Mouse (Mus musculus) hindbrain, postnatal 0 days (tissue): ENCODE measurements around the gene Sys1. TPM values are rescaled to one million over a fixed set of nuclear protein-coding genes. Genes with fewer than 3 reads are reported as not detected.

Experiments
- ATAC-seq: fragments of 200-750 bp; cut with Nextera tagmentation; 2 replicates; pipeline ENCODE4 v1.8.0; 2017; ENCODE audit warnings: mild to moderate bottlenecking, moderate TSS enrichment, moderate library complexity
- DNase-seq: peaks from one replicate; pipeline ENCODE4 v3.0.0-alpha.2; 2015; ENCODE audit warnings: low spot score
- H3K27ac ChIP-seq: fragments of 300-500 bp; sonication (generic); 2 replicates; pipeline ENCODE4 v1.5.1; 2014; ENCODE audit warnings: mild to moderate bottlenecking
- H3K27me3 ChIP-seq: fragments of 300-500 bp; sonication (generic); 2 replicates; pipeline ENCODE4 v1.6.1; 2014; ENCODE audit warnings: low read length, mixed read lengths; ENCODE audit not compliant: insufficient read depth
- H3K36me3 ChIP-seq: fragments of 300-500 bp; sonication (generic); 2 replicates; pipeline ENCODE4 v1.6.1; 2014; ENCODE audit warnings: low read length, mixed read lengths; ENCODE audit not compliant: insufficient read depth
- H3K4me1 ChIP-seq: fragments of 300-500 bp; sonication (generic); 2 replicates; pipeline ENCODE4 v1.6.1; 2014; ENCODE audit warnings: antibody characterized with exemption, low read length, mixed read lengths; ENCODE audit not compliant: insufficient read depth
- H3K4me2 ChIP-seq: fragments of 300-500 bp; sonication (generic); 2 replicates; pipeline ENCODE4 v1.6.1; 2014; ENCODE audit warnings: low read depth, mild to moderate bottlenecking, low read length, moderate library complexity, mixed read lengths
- H3K4me3 ChIP-seq: fragments of 300-500 bp; sonication (generic); 2 replicates; pipeline ENCODE4 v1.5.1; 2014; ENCODE audit warnings: low read length
- H3K9ac ChIP-seq: fragments of 300-500 bp; sonication (generic); replicated peaks from 2 replicates; pipeline ENCODE4 v1.6.1; 2014; ENCODE audit warnings: mild to moderate bottlenecking, low read length, moderate library complexity, mixed read lengths
- H3K9me3 ChIP-seq: fragments of 300-500 bp; sonication (generic); 2 replicates; pipeline ENCODE4 v1.6.1; 2016; ENCODE audit warnings: low read length, mixed read lengths
- CTCF ChIP-seq: IDR thresholded peaks from 2 replicates; pipeline ENCODE4 v1.5.1; 2016; ENCODE audit warnings: antibody characterized with exemption, control low read depth, low read depth
- WGBS: fragments of 180-500 bp; shearing (Covaris S2); extraction: QIAGEN DNeasy Blood & Tissue Kit; methylation state at CpG from one replicate; pipeline ENCODE4 v1.1.7; 2014; 5-methylcytosine and 5-hydroxymethylcytosine counted together
- polyA plus RNA-seq: library from polyadenylated mRNA; unstranded; fragments of >200 nt; fragmentation: Nextera tagmentation; extraction: Ambion mirVana; gene quantifications from 2 replicates; pipeline ENCODE4 v1.2.1, GENCODE M21; 2015
- total RNA-seq: library from RNA; depleted of rRNA; stranded (reverse); fragments of >200 nt; gene quantifications from 2 replicates; pipeline ENCODE4 v1.2.3, GENCODE M21; 2014

The Sys1 gene
- total and polyA plus RNA-seq, 2 experiments from 2014 or later = 108 to 315 TPM

DNA sequence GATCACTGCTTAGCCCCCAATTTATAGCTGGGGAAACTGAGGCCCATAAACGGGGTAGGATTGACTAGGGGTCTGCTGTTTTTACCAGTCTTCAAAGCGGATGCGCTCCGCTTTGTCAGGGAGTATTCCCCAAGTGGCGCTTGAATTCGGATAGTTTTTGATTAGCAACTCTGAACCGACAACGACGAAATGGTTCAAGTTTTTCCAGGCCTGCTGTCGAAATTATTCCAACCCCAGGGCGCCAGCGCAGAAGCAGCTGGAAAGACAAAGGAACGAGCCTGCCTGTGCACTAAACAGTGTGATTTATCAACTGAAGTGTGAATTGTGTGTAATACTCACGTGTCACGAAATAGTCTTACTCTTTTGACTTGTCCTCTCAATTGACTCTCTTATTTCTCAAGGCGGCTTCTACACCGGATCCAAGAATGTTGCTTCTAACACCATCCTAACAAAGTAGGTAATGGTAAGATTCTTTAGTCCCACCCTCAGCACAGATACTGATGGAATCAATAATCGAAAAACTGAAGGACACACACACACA lies 13.2 kb upstream of the Sys1 start, which contains the start of gene Sdc4:
Sdc4 (minus strand) TSS at position 428 of the 541 bp plus-strand sequence.
- no peak for ATAC-seq
- Histone ChIP-seq H3K27ac (peak within 1 kb of the TSS; percentile 51; the same call in 1 of the 2 replicates), H3K9ac (peak within 1 kb of the TSS; percentile 65), H3K36me3 (no peaks in the 10 kb centered on the region), H3K9me3 (no peaks in the 10 kb centered on the region), H3K27me3 (no peaks in the 10 kb centered on the region), H3K4me2 (peak within 1 kb of the TSS; percentile 92), H3K4me1 (peaks cover 17% of the 10 kb centered on the region), H3K4me3 (peak within 1 kb of the TSS; percentile 52)
- DNase-seq = peak; percentile 33
- no peak for TF ChIP-seq CTCF
- WGBS = 8% methylated on average over 18 of the region's 18 CpGs

GRCm38 (mm10) chr2:164444701-164445100 lies 12.1 kb upstream of the Sys1 start:
- 84% methylated on average over 2 of the region's 2 CpGs for WGBS
- Histone ChIP-seq H3K27ac (no peak overlapping the region), H3K9ac (no peak overlapping the region), H3K4me1 (peaks cover 17% of the 10 kb centered on the region), H3K36me3 (no peaks in the 10 kb centered on the region), H3K4me2 (no peak overlapping the region), H3K27me3 (no peaks in the 10 kb centered on the region), H3K4me3 (no peak overlapping the region), H3K9me3 (no peaks in the 10 kb centered on the region)
- ATAC-seq (no peak), DNase-seq (no peak)
- no peak for TF ChIP-seq CTCF

- ATAC-seq = no peak
- WGBS = 90% methylated on average over 3 of the region's 3 CpGs
Measured at GRCm38 (mm10) chr2:164445399-164446085, 11.2 kb upstream of the Sys1 start.

GRCm38 (mm10) chr2:164446086-164446469 lies 10.7 kb upstream of the Sys1 start:
- Histone ChIP-seq H3K9me3 (no peaks in the 10 kb centered on the region), H3K27ac (no peak overlapping the region), H3K4me3 (no peak overlapping the region), H3K36me3 (no peaks in the 10 kb centered on the region), H3K4me2 (no peak overlapping the region), H3K9ac (no peak overlapping the region), H3K27me3 (no peaks in the 10 kb centered on the region), H3K4me1 (peaks cover 17% of the 10 kb centered on the region)
- no peak for ATAC-seq
- DNase-seq = no peak
- WGBS = 82% methylated on average over 3 of the region's 3 CpGs
- TF ChIP-seq CTCF = no peak

More at GRCm38 (mm10) chr2:164445399-164446085, 11.2 kb upstream of the Sys1 start:
- H3K4me2 ChIP-seq = no peak overlapping the region
- peaks cover 17% of the 10 kb centered on the region for H3K4me1 ChIP-seq
- H3K9me3 ChIP-seq = no peaks in the 10 kb centered on the region
- no peak overlapping the region for H3K27ac ChIP-seq
- H3K36me3 ChIP-seq = no peaks in the 10 kb centered on the region
- TF ChIP-seq CTCF = no peak
- no peak overlapping the region for H3K4me3 ChIP-seq
- no peak for DNase-seq
- no peak overlapping the region for H3K9ac ChIP-seq
- H3K27me3 ChIP-seq = no peaks in the 10 kb centered on the region

- H3K36me3 ChIP-seq = no peaks in the 10 kb centered on the region
- WGBS = 95% methylated on average over 1 of the region's 1 CpGs
- ATAC-seq = no peak
Measured at GRCm38 (mm10) chr2:164448140-164448539, 8.6 kb upstream of the Sys1 start.

GRCm38 (mm10) chr2:164448921-164449320 lies 7.8 kb upstream of the Sys1 start:
- no peaks in the 10 kb centered on the region for H3K36me3 ChIP-seq
- 78% methylated on average over 5 of the region's 5 CpGs for WGBS
- no peaks in the 10 kb centered on the region for H3K4me1 ChIP-seq
- ATAC-seq (no peak), DNase-seq (no peak)
- H3K27me3 ChIP-seq = no peaks in the 10 kb centered on the region
- no peaks in the 10 kb centered on the region for H3K9me3 ChIP-seq
- H3K4me3 ChIP-seq = no peak overlapping the region
- H3K9ac ChIP-seq = no peak overlapping the region
- no peak for TF ChIP-seq CTCF
- no peak overlapping the region for H3K27ac ChIP-seq
- H3K4me2 ChIP-seq = no peak overlapping the region

More at GRCm38 (mm10) chr2:164448140-164448539, 8.6 kb upstream of the Sys1 start:
- H3K4me2 ChIP-seq = no peak overlapping the region
- H3K27me3 ChIP-seq = no peaks in the 10 kb centered on the region
- no peak overlapping the region for H3K27ac ChIP-seq
- H3K4me3 ChIP-seq = no peak overlapping the region
- TF ChIP-seq CTCF = no peak
- H3K9me3 ChIP-seq = no peaks in the 10 kb centered on the region
- no peak overlapping the region for H3K9ac ChIP-seq
- no peak for DNase-seq
- H3K4me1 ChIP-seq = peaks cover 5% of the 10 kb centered on the region

DNA sequence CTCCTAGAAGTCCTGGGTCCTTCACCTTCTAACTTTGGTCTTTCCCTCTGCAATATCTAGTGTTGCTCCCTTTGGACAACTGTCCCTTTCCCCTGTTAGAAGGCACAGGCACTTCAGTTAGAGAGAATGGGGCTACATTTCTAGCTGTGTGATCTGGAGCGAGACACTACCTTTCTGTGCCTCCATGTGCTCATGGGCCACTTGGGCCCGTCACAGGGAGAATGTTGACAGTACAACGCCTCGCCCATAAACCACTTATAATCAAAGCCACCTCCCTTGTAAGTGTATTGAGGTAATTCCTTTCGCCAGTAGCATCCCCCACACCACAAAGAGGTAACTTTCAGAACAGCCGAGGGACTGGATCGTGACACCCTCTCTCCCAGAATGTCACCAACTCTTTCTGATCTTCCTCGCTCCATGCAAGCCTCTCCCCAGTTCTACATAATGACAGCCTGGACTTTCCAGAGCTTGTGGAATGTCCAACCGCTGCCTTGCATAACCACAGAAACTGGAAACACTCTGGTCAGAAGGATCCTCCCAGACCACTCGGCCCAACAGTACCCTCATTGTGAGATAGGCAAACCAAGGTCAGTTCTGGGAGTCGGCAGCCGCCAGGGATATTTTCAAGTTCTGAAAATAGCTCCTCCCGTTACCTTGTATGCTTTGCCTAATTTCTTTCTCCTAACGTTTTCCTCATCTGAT lies 7.3 kb upstream of the Sys1 start:
- ATAC-seq = no peak
- WGBS = 92% methylated on average over 14 of the region's 14 CpGs

More for the DNA sequence above, 7.3 kb upstream of the Sys1 start:
- no peak for TF ChIP-seq CTCF
- Histone ChIP-seq H3K4me3 (no peak overlapping the region), H3K27ac (no peak overlapping the region), H3K9ac (no peak overlapping the region), H3K27me3 (no peaks in the 10 kb centered on the region), H3K36me3 (no peaks in the 10 kb centered on the region), H3K4me2 (no peak overlapping the region), H3K9me3 (no peaks in the 10 kb centered on the region), H3K4me1 (no peaks in the 10 kb centered on the region)
- no peak for DNase-seq
